Mouse (Mus musculus) C2C12 (cell line): ENCODE data around the gene Elfn1. TPM values are rescaled to one million over a fixed set of nuclear protein-coding genes. Genes with fewer than 3 reads are reported as not detected.

Experiments used
- H3K27me3 ChIP-seq: one replicate; pipeline ENCODE4 v1.6.1; 2011; ENCODE audit not compliant: control insufficient read depth, insufficient read depth, insufficient read length
- H3K36me3 ChIP-seq: one replicate; pipeline ENCODE4 v1.6.1; 2011; ENCODE audit not compliant: control insufficient read depth, insufficient read depth
- H3K4me3 ChIP-seq: one replicate; pipeline ENCODE4 v1.5.1; 2011; ENCODE audit warnings: mild to moderate bottlenecking, control low read depth; ENCODE audit not compliant: poor library complexity, insufficient read depth, severe bottlenecking
- H3K79me2 ChIP-seq: one replicate; pipeline ENCODE4 v1.6.1; 2011; ENCODE audit not compliant: control insufficient read depth, insufficient read depth
- H3K79me3 ChIP-seq: one replicate; pipeline ENCODE4 v1.6.1; 2011; ENCODE audit warnings: low read depth, control low read depth
- H3ac ChIP-seq: one replicate; pipeline ENCODE3; 2011; ENCODE audit warnings: low read depth; ENCODE audit not compliant: control insufficient read depth, insufficient read length
- CEBPB ChIP-seq: IDR thresholded peaks from one replicate; pipeline ENCODE4 v1.6.1; 2011; ENCODE audit warnings: low read depth, mild to moderate bottlenecking, control low read depth, moderate library complexity
- CTCF ChIP-seq: IDR thresholded peaks from one replicate; pipeline ENCODE4 v1.5.1; 2011; ENCODE audit not compliant: control insufficient read depth, insufficient read depth, insufficient read length
- FOSL1 ChIP-seq: IDR thresholded peaks from one replicate; pipeline ENCODE4 v1.8.0; 2011; ENCODE audit warnings: mild to moderate bottlenecking, low read length; ENCODE audit not compliant: poor library complexity, insufficient read depth, severe bottlenecking
- MAX ChIP-seq: IDR thresholded peaks from one replicate; pipeline ENCODE4 v1.6.1; 2011; ENCODE audit warnings: mild to moderate bottlenecking, control low read depth
- MYOD1 ChIP-seq: IDR thresholded peaks from one replicate; pipeline ENCODE4 v1.6.1; 2011; ENCODE audit warnings: low read depth; ENCODE audit not compliant: control insufficient read depth, insufficient read length
- MYOG ChIP-seq: IDR thresholded peaks from one replicate; pipeline ENCODE4 v1.6.1; 2011; ENCODE audit not compliant: control insufficient read depth, insufficient read length; ENCODE audit errors: extremely low read depth
- USF1 ChIP-seq: IDR thresholded peaks from one replicate; pipeline ENCODE4 v1.6.1; 2011; ENCODE audit warnings: low read depth, mild to moderate bottlenecking, control low read depth, moderate library complexity
- polyA plus RNA-seq: library from polyadenylated mRNA; unstranded; fragments of >200 nt; fragmentation: generic; extraction: Trizol; gene quantifications from one replicate; pipeline ENCODE4 v1.2.1, GENCODE M21; 2012; ENCODE audit warnings: missing spikeins

Gene Elfn1
- polyA plus RNA-seq, 1 experiment, result 0.04 TPM

- H3K79me3 ChIP-seq, result no peaks in the 10 kb centered on the region
- peaks cover 21% of the 10 kb centered on the region for H3K27me3 ChIP-seq
- no peaks in the 10 kb centered on the region for H3K79me2 ChIP-seq
- no peak overlapping the region for H3ac ChIP-seq
- H3K4me3 ChIP-seq, result no peak overlapping the region
- no peaks in the 10 kb centered on the region for H3K36me3 ChIP-seq
- TF ChIP-seq USF1 (no peak), CTCF (no peak), MAX (no peak), MYOD1 (no peak), CEBPB (no peak), MYOG (no peak), FOSL1 (no peak)
Observed at GRCm38 (mm10) chr5:139964391-139964790, 56.6 kb downstream of the Elfn1 start.

- Histone ChIP-seq H3K36me3 (no peaks in the 10 kb centered on the region), H3K27me3 (peaks cover 21% of the 10 kb centered on the region), H3K79me3 (no peaks in the 10 kb centered on the region), H3K4me3 (no peak overlapping the region), H3ac (no peak overlapping the region), H3K79me2 (no peaks in the 10 kb centered on the region)
- TF ChIP-seq MAX (no peak), CTCF (no peak), USF1 (no peak), CEBPB (no peak), FOSL1 (no peak), MYOG (no peak), MYOD1 (no peak)
Observed at GRCm38 (mm10) chr5:139965596-139965995, 57.9 kb downstream of the Elfn1 start.

- no peak for TF ChIP-seq MYOG
- no peak for TF ChIP-seq CEBPB
- TF ChIP-seq MYOD1, result no peak
- TF ChIP-seq CTCF, result no peak
- TF ChIP-seq MAX, result no peak
- TF ChIP-seq FOSL1, result no peak
- no peak for TF ChIP-seq USF1
- H3K27me3 ChIP-seq, result peaks cover 12% of the 10 kb centered on the region
- H3K79me3 ChIP-seq, result no peaks in the 10 kb centered on the region
- H3K4me3 ChIP-seq, result no peak overlapping the region
- H3K36me3 ChIP-seq, result no peaks in the 10 kb centered on the region
- H3K79me2 ChIP-seq, result no peaks in the 10 kb centered on the region
- H3ac ChIP-seq, result no peak overlapping the region
Observed at GRCm38 (mm10) chr5:139969151-139969948, 61.6 kb downstream of the Elfn1 start.

- Histone ChIP-seq H3K27me3 (peaks cover 7% of the 10 kb centered on the region), H3K4me3 (no peak overlapping the region), H3K79me2 (no peaks in the 10 kb centered on the region), H3K79me3 (no peaks in the 10 kb centered on the region), H3ac (no peak overlapping the region), H3K36me3 (no peaks in the 10 kb centered on the region)
- TF ChIP-seq MYOD1 (no peak), MAX (peak; percentile 63)
Observed at GRCm38 (mm10) chr5:139970186-139970631, 62.5 kb downstream of the Elfn1 start.

GRCm38 (mm10) chr5:139976584-139976983 lies 68.8 kb downstream of the Elfn1 start:
- TF ChIP-seq FOSL1 (no peak), MAX (no peak), CTCF (no peak), USF1 (no peak), CEBPB (no peak), MYOG (no peak), MYOD1 (no peak)
- peaks cover 8% of the 10 kb centered on the region for H3K27me3 ChIP-seq

GRCm38 (mm10) chr5:139977476-139977875 lies 69.7 kb downstream of the Elfn1 start:
- H3K27me3 ChIP-seq, result peaks cover 16% of the 10 kb centered on the region
- no peaks in the 10 kb centered on the region for H3K79me2 ChIP-seq
- H3ac ChIP-seq, result no peak overlapping the region
- no peak for TF ChIP-seq MYOG
- no peak for TF ChIP-seq MYOD1
- TF ChIP-seq MAX, result no peak
- TF ChIP-seq CEBPB, result no peak
- no peak for TF ChIP-seq FOSL1
- no peak for TF ChIP-seq CTCF
- no peak for TF ChIP-seq USF1
- no peaks in the 10 kb centered on the region for H3K36me3 ChIP-seq
- no peaks in the 10 kb centered on the region for H3K79me3 ChIP-seq
- H3K4me3 ChIP-seq, result no peak overlapping the region

More at GRCm38 (mm10) chr5:139976584-139976983, 68.8 kb downstream of the Elfn1 start:
- Histone ChIP-seq H3K79me3 (no peaks in the 10 kb centered on the region), H3K36me3 (no peaks in the 10 kb centered on the region), H3ac (no peak overlapping the region), H3K4me3 (no peak overlapping the region), H3K79me2 (no peaks in the 10 kb centered on the region)
